Mouse (Mus musculus) lung, adult 2 months (tissue): ENCODE measurements at regions not wholly inside any gene's neighbourhood (a gene's known extent, or its start where the extent isn't known, plus 50 kb on each side); places are given as distances from the start of the nearest gene placed in this dataset.

Source experiments
- DNase-seq: peaks from one replicate; pipeline ENCODE4 v3.0.0; 2022
- H3K4me1 ChIP-seq: fragments of 200-500 bp; 2 replicates; pipeline ENCODE4 v1.6.1; 2011; ENCODE audit warnings: low read length; ENCODE audit not compliant: control insufficient read depth, insufficient read depth
- H3K4me3 ChIP-seq: fragments of 200-500 bp; replicated peaks from 2 replicates; pipeline ENCODE3; 2011; ENCODE audit warnings: low read depth, mild to moderate bottlenecking, control low read depth, low read length; ENCODE audit errors: extremely low read depth
- CTCF ChIP-seq: fragments of 200-500 bp; IDR thresholded peaks from 2 replicates; pipeline ENCODE4 v1.5.1; 2011; ENCODE audit warnings: mild to moderate bottlenecking, low read length, control low read depth; ENCODE audit not compliant: insufficient read depth
- POLR2A ChIP-seq: fragments of 200-500 bp; IDR thresholded peaks from 2 replicates; pipeline ENCODE4 v1.6.1; 2011; ENCODE audit warnings: low read depth, mild to moderate bottlenecking, control low read depth, low read length, borderline replicate concordance; ENCODE audit errors: extremely low read depth
- WGBS: fragments of 180-500 bp; shearing (Covaris S2); methylation state at CpG from one replicate; pipeline ENCODE4 v1.1.7; 2018; 5-methylcytosine and 5-hydroxymethylcytosine counted together

- H3K4me3 ChIP-seq = no peak overlapping the region
- WGBS = 86% methylated on average over 3 of the region's 3 CpGs
- TF ChIP-seq POLR2A (no peak), CTCF (no peak)
- H3K4me1 ChIP-seq = no peaks in the 10 kb centered on the region
- no peak for DNase-seq
These were observed 715.4 kb upstream of the Tbl1xr1 start for GRCm38 (mm10) chr3:21361069-21361468.

DNA sequence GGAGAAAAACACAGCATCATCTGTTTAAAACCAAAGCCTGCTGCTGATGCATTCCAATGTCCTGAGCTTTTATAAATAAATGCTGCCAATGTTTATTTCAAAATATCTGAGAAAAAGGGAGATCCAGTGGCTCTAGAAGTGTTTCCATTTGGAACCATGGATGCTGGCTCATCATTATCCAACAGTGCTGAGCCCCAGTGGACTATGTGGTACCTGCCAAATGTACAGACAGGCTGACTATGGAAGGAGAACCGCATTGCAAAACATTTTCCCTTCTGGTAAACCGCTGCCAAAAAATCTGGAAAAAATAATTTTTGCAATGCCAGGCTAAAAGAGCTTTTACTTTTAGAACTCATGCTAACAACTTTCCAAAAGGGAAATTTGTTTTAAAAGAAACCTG, 696.6 kb upstream of the Tbl1xr1 start:
- TF ChIP-seq CTCF (no peak), POLR2A (no peak)
- WGBS = 68% methylated on average over 2 of the region's 2 CpGs
- no peak for DNase-seq
- Histone ChIP-seq H3K4me1 (no peaks in the 10 kb centered on the region), H3K4me3 (no peak overlapping the region)

- TF ChIP-seq CTCF (no peak), POLR2A (no peak)
- Histone ChIP-seq H3K4me3 (no peak overlapping the region), H3K4me1 (no peaks in the 10 kb centered on the region)
- no peak for DNase-seq
- WGBS = 75% methylated on average over 3 of the region's 3 CpGs
These were observed 695.4 kb upstream of the Tbl1xr1 start for GRCm38 (mm10) chr3:21381072-21381471.

- no peaks in the 10 kb centered on the region for H3K4me1 ChIP-seq
- no peak for TF ChIP-seq CTCF
- TF ChIP-seq POLR2A = no peak
- H3K4me3 ChIP-seq = no peak overlapping the region
- no peak for DNase-seq
- WGBS = 85% methylated on average over 2 of the region's 2 CpGs
These were observed 672.9 kb upstream of the Tbl1xr1 start for GRCm38 (mm10) chr3:21403551-21403950.

DNA sequence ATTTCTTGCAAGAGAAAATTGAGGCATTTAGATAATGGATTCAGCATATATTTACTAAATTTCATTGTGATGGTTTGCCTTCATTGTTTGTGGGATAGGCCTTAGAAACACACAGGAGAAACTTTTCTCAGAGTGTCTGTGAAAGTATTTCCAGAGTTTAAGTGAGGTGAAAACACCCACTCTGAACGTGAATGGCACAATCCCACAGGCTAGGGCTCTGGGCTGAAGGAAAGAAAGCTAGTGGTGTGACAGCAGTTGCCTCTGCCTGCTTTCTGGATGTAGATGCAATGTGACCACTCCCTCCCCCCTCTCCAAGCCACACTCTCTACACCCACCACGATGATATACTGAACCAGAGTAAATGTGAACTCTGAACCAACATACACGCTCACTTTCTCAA, 672.4 kb upstream of the Tbl1xr1 start:
- Histone ChIP-seq H3K4me1 (no peaks in the 10 kb centered on the region), H3K4me3 (no peak overlapping the region)
- 64% methylated on average over 3 of the region's 3 CpGs for WGBS
- TF ChIP-seq POLR2A (no peak), CTCF (no peak)
- DNase-seq = no peak

GRCm38 (mm10) chr3:21407077-21407476, 669.4 kb upstream of the Tbl1xr1 start:
- no peaks in the 10 kb centered on the region for H3K4me1 ChIP-seq
- TF ChIP-seq POLR2A (no peak), CTCF (no peak)
- no peak overlapping the region for H3K4me3 ChIP-seq
- no peak for DNase-seq
- 79% methylated on average over 5 of the region's 5 CpGs for WGBS

- Histone ChIP-seq H3K4me1 (no peaks in the 10 kb centered on the region), H3K4me3 (no peak overlapping the region)
- 86% methylated on average over 2 of the region's 2 CpGs for WGBS
- no peak for DNase-seq
- no peak for TF ChIP-seq POLR2A
- TF ChIP-seq CTCF = no peak
These were observed 664.4 kb upstream of the Tbl1xr1 start for GRCm38 (mm10) chr3:21412010-21412409.

DNA sequence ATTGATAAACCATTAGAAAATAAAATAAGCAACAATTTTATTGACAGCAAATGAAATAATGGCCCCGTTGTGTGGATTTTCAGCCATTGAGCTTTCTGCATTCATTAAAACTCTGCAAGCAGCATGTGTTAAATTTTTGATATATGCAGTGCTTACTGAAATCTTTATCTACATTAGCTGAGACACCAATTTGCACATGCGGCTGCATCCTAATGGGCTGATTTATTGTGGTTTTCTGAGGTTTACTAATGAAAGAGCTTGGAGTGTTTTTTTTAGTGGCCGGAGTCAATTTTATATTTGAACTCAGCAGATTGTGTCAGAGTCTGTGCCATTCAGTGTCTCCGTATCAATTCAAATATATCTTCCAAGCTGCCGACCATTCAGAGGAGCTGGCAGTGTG, 653.3 kb upstream of the Tbl1xr1 start:
- H3K4me1 ChIP-seq = no peaks in the 10 kb centered on the region; the same call in none of the 2 replicates
- TF ChIP-seq POLR2A (no peak), CTCF (no peak)
- DNase-seq = no peak
- no peak overlapping the region for H3K4me3 ChIP-seq
- 90% methylated on average over 5 of the region's 5 CpGs for WGBS

DNA sequence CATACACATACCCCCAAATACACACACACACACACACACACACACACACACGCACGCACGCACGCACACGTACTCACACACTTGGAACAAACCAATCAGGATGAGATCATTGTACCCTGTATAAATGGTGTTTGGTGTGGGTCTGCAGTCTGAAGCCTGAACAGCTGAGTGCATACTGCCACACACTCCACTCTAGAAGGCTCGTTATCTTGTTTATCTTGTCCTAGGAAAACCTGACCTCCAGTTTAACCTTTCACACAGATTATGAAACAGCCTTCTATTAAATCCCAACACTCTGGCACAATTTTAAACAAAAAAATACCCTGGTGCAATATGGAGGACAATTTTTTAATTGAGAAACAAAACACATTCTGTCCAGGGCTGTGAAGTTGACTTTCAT, 649.9 kb upstream of the Tbl1xr1 start:
- DNase-seq = no peak
- 71% methylated on average over 6 of the region's 6 CpGs for WGBS

DNA sequence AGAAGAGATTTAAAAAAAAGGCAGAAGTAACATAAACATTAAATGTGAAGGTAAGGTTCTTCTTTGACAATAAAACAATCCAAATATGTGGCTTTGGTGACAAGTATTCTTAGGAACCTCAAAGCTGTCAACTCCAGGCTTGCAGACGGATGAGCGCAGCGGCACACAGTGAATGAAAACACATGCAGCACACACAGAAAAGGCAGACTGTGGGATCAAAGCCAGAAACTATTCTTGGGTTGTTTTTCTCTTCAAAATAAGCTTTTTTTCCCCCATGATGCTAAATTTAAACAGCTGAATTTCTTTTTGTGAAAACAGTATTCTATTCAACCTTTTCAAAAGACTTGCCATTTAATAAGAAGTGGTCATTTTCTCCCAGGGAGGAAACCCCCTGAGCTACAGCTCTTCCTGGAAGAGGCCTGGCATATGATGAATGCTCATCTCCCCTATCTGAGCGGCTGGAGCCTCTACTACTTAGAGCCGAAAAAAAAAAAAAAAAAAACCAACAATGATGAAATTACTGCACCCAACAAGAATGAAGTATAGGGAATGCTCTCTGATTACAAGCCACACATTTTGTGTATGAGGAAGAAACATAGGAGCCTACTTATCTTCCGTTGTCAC, 648.9 kb upstream of the Tbl1xr1 start:
- no peak for DNase-seq
- TF ChIP-seq POLR2A (no peak), CTCF (no peak)
- no peaks in the 10 kb centered on the region; the same call in none of the 2 replicates for H3K4me1 ChIP-seq
- 57% methylated on average over 6 of the region's 6 CpGs for WGBS
- H3K4me3 ChIP-seq = no peak overlapping the region

More for the DNA sequence above, 649.9 kb upstream of the Tbl1xr1 start:
- no peak overlapping the region for H3K4me3 ChIP-seq
- TF ChIP-seq CTCF (no peak), POLR2A (no peak)
- H3K4me1 ChIP-seq = no peaks in the 10 kb centered on the region; the same call in none of the 2 replicates

- 35% methylated on average over 2 of the region's 2 CpGs for WGBS
- TF ChIP-seq CTCF (no peak), POLR2A (no peak)
- no peak for DNase-seq
- Histone ChIP-seq H3K4me3 (no peak overlapping the region), H3K4me1 (no peaks in the 10 kb centered on the region; the same call in none of the 2 replicates)
These were observed 648.3 kb upstream of the Tbl1xr1 start for GRCm38 (mm10) chr3:21428120-21428519.
